Mouse (Mus musculus) yolk sac, embryonic 10.5 days (tissue): ENCODE results near the gene Tshr.
"Not testable (repeated sequence)": the region's sequence is repeated elsewhere in the genome, so short reads cannot be mapped to it uniquely, and the experiment has no call there.

Source experiments
- DNase-seq: peaks from one replicate; pipeline ENCODE4 v3.0.0-alpha.2; 2017; ENCODE audit warnings: low spot score

Gene Tshr

DNA sequence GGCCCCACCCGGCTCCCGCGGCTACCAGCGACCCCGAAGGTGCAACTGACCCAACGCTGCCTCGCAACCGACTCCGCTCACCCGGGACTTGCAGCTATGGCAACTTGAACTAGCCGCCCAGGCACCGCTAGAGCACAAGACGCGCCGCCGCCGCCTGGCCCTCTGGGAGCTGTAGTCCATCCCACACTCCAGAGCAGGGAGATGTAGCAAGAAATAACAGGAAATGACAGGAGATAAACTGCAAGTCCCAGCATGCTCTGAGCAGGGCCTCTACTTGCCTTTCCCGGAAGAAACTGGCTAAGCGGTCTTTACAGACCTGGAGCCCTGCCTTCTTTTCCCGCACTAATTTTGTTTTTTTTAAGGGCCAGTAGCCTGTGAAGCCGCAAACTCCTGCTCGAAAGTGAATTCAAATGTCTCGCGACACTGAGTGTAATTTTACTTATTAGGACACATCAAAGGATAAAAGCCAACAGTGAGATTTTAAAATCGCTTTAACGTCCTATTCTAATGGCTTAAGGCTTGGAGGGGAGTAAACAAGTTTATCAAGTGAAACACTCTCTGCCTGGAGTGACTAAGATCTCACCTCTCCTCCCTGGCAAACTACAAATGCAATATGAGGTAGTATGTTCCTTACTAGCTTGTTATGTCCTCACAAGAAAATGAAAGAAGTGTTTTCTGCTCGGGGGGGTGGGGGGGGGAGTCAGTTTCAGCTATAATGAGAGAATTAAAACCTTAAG is at the start of gene Tshr, which contains the start of gene Cep128:
Gene Tshr (plus strand): TSS at position 283 of the 737 bp plus-strand sequence.
Gene Cep128 (minus strand): TSS at position 129 of the 737 bp plus-strand sequence.
- peak; percentile 94 for DNase-seq

DNA sequence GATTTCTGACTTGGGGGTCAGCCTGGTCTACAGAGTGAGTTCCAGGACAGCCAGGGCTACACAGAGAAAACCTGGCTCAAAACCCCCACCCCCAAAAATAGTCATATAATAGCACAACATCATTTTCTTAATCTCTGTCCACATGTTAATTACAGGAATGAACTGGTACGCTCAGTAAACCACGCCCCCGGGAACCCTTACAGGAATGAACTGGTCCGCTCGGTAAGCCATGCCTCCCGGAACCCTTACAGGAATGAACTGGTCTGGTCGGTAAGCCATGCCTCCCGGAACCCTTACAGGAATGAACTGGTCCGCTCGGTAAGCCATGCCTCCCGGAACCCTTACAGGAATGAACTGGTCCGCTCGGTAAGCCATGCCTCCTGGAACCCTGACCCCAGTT is 45.7 kb upstream of the Tshr start:
- DNase-seq: not testable (repeated sequence)

- DNase-seq: no peak
Observed at GRCm38 (mm10) chr12:91353783-91354182, 30.6 kb upstream of the Tshr start.

- DNase-seq: no peak
Observed at GRCm38 (mm10) chr12:91369173-91369572, 15.2 kb upstream of the Tshr start.

GRCm38 (mm10) chr12:91383516-91384264 is 673 bp upstream of the Tshr start:
- DNase-seq: no peak

DNA sequence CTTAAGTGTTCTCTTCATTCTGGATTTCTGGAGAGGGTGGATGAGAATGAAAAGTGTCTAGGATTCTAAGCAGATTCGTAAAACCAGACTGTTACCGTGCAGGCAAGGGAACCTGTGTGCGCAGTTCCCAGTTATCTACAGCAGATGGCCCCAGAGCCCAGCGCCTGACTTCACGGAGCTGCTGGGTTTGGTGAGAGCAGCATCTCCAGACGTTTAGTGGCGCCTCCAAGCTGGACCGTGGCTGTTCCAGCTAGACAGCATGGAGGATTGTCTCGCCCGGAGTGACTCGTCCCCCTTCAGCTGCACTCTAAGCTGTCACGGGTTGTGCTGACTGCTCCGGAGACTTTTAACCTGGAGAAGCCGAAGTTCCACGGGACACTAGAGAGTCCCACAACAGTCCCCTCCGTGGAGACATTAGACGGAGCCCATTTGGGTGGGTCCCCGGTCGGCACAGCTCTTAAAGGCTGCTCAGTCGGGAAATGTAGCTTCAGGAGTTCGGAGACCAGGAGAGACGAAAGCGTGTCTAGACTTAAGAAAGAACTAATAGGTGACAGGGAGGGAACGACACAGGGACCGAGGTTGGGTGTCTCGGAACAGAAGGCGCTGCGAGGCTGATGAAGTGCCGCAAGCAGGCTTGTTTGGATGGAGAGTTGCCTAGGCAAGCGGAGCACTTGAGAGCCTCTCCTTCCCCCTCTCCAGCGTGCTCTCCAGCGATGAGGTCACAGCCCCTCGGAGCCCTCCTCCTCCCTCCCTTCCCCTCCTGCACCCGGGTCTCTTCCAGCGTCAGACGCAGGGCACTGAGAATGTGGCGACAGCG is 16.1 kb downstream of the Tshr start:
- peak; percentile 62 for DNase-seq

DNA sequence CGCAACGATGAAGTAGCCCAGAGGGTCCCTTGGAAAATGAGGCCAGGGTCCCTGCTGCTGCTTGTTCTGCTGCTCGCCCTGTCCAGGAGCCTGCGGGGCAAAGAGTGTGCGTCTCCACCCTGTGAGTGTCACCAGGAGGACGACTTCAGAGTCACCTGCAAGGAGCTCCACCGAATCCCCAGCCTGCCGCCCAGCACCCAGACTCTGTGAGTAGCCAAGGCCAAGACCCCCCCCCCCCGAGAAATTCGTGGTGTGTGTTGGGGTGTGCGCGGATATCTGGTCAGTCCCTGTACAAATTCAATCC is 16.6 kb downstream of the Tshr start:
- DNase-seq: no peak

DNA sequence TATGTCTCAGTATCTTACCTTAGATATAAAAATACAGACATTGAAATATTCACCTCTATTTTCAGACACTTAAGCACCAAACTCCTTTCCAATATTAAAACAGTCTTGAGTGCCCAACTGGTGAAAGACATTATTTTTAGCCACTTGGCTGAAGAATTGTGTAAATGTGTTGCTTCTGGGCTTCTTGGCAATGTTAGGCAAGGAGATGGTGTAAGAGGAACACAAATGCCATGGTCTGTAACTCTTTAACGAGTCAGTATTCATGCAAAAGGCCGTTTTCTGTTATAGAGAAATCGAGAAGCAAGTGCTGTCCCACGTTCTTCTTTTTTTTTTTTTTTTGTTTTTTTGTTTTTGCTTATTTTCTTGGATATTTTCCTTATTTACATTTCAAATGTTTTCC is 25.9 kb downstream of the Tshr start:
- DNase-seq: no peak

DNA sequence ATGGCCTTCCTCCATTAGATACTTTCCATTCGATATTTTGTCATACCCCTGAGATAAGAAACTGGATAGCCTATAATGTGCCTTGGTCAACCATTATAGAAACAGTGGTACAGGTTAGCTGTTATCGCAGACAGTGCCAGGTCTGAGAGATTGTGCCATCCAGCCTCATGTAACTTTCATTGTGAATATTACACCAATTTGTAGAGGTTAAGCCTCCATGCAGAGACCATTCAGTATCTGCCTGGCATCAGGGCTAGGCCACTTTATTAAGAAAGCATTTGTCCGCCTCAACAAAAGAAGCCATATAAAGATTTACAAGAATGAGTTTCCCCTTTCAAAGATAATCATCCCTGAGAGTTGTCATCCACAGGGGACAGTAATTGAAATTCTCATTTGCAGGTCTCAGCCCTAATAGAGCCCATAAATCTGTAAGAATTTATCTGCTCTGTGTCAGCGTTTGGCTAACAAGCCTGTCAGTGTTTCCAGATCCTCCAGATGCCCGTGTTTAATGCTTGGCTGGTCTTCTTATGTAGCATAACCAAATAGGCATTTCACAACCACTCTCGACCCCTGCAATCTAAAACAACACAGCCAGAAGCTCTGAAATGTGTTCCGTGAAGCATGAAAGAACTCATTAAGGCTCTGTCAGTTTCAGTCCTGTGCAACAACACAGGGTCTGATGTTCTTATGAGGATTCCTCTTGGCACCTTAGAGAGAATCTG is 28.3 kb downstream of the Tshr start:
- DNase-seq: no peak

GRCm38 (mm10) chr12:91415112-91415511 is 30.7 kb downstream of the Tshr start:
- no peak for DNase-seq

DNA sequence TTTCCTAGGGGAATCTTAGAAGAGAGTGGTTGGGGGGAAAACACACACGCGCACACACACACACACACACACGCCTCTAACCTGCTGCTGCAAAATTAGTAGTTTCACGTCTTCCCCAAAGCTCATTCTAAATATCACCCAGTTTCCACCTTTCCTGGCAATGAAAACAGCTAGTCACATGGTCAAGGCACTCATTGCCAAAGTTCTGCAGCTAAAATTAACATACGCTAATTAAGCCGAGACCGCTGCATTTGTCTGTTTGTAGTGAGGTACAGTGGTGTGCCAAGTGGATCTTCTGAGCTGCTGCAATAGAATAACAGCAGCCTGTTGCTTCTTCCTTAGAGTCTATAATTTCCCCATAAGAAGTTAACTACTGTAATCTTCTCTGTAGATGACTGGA is 32.5 kb downstream of the Tshr start:
- DNase-seq: no peak

DNA sequence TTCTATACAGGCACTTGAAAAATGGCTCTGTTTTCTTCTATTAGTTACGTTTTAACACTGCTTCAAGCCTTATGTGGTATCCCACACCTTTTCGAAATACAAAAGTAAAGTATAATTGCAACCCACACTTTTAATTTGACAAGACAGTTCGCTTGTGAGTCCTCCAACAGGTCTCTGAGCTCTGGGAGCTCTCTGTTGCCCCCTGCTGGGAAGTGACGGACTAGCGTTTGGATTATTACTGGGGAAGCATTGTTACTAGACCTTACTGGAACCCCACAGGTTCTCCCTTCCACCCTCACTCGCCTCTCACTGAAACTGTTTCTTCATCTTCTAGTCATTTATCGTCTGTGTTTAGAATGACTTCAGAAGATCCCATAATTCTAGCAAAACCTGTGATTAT is 34.4 kb downstream of the Tshr start:
- peak; percentile 11 for DNase-seq

DNA sequence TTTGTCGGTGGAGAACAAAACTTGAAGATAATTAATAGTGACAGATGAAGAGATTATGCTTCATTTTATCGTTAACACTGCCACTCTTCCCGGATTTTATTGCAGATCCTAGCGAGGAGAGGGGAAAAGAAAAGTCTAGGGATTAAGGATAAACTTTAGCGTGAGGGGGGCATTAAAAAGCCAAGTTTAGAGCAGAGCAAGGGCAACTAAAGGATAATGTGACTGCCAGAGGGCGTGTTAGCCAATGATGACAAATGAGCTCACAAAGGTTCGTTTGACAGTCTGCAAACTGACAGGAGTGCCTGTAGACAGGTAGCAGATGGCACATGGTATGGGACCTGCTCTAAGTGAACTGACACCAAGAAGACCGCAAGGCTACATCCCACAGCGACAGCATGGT is 36.9 kb downstream of the Tshr start:
- DNase-seq: no peak

DNA sequence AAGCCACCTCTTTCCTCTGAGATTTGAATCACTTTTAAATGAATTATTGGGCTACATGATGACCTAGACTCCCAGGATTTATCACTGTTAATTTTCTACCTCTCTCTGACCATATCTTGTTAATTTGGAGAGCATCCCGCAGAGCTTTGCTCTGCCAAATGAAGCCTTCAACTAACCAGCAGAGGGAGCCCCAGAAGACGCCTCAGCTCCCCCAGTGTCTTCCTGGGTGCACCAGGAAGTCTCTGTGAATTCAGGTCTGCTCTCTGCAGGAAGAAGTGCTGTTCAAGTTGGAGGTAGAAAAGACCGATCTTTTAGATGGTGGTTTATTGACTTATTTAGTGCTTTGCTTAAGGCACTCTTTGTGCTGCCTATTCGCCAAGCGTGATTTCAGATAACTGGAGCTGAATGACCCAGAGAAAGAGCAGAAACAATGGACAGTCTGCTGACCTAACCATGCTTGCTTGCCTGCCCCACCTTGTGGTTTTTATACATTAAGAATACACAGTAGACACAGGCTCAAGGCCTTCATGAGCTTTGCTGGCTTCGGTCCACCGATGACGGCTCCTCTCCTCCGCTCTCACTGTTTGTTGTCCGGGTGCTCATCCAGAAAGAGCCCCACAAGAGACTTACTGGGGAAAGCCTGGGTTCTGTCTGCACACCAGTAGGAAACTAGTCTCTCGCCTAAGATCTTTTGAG is 38.9 kb downstream of the Tshr start:
- DNase-seq: peak; percentile 16

DNA sequence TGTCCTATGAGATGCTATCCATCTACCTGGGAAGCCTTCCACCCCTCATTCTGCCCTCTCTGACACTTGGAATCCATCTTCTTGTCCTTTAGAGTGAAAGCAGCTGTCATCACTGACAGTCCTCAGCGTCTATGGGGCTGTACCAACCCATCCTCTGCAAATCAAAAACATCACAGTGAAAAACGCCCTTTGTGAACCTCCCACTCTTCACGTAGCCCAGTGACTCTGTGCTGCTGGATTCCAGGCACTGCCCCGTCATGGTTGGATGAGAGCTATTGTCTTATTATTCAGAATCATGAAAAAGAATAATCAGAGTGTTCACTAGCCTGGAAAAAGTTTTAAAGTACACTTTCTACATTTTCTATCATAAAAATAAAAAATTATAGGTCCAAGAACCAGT is 42.1 kb downstream of the Tshr start:
- DNase-seq: no peak

GRCm38 (mm10) chr12:91427129-91427528 is 42.8 kb downstream of the Tshr start:
- DNase-seq: no peak

GRCm38 (mm10) chr12:91482195-91482733 is 97.9 kb downstream of the Tshr start:
- no peak for DNase-seq

- DNase-seq: no peak
Observed at GRCm38 (mm10) chr12:91486342-91486741, 102.0 kb downstream of the Tshr start.

- DNase-seq: no peak
Observed at GRCm38 (mm10) chr12:91488406-91488805, 104.0 kb downstream of the Tshr start.

DNA sequence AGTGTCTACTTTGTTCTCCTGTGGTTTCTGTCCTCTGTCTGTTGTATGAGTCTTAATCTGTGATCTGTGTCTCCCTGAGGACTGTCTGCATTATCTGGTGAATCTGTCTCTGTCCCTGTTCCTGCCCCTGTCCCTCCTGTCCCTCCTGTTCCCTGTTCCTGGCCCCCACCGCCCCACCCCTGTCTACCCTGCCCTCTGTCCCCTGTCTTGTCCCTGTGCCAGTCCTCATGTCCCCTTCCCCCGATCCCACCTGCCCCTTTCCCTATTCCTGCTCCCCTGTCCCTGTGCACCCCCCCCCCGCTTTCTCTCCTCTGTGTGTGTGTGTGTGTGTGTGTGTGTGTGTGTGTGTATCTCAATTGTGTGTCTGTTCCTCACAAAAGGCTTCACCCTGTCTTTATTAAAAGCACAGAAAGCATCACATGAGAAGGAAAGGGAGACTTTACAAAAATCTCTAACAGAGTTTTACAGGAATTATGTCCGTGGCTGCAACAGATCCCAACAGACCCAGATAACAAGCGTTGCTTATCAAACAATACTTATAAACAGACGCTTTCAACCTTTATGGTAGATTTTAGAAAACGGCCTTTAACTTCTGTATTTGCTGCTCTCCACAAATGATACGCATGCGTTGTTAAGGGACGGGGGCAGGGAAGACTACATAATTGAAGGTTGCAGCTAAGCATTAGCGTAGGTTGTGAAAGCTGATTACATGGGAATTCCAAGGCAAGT is 111.3 kb downstream of the Tshr start:
- DNase-seq: no peak

GRCm38 (mm10) chr12:91496226-91496558 is 111.8 kb downstream of the Tshr start:
- no peak for DNase-seq
